Mouse (Mus musculus): ENCODE data around the gene Phf6. TPM values are rescaled to one million over a fixed set of nuclear protein-coding genes. Genes with fewer than 3 reads are reported as not detected.
A peak's percentile ranks its signal among the peaks of the same experiment; 100 is the strongest.
"Not testable (repeated sequence)": the region's sequence is repeated elsewhere in the genome, so short reads cannot be mapped to it uniquely, and the experiment has no call there.

Phf6 gene
- 99.4 and 102 TPM in 2 replicates for polyA plus RNA-seq (2015; fragmentation: Nextera tagmentation; extraction: Ambion mirVana)

- ATAC-seq, result peak; percentile 99
- H3K27ac ChIP-seq, result peak within 1 kb of the TSS; percentile 98
- H3K27me3 ChIP-seq, result no peaks in the 10 kb centered on the region
- peak within 1 kb of the TSS; percentile 85 for H3K9ac ChIP-seq
- WGBS, result 17% methylated on average over 44 of the region's 54 CpGs
- no peaks in the 10 kb centered on the region for H3K36me3 ChIP-seq (ENCODE audit: poor library complexity, severe bottlenecking)
- H3K4me2 ChIP-seq, result peak within 1 kb of the TSS; percentile 59
- H3K4me3 ChIP-seq, result peak within 1 kb of the TSS; percentile 60
- no peaks in the 10 kb centered on the region for H3K9me3 ChIP-seq (replicated peaks)
- no peaks in the 10 kb centered on the region for H3K4me1 ChIP-seq
Observed at GRCm38 (mm10) chrX:52911587-52912371, at the start of gene Phf6. Gene Phf6 (plus strand): TSS chrX:52912266.

- Histone ChIP-seq H3K36me3 (ENCODE audit: poor library complexity, severe bottlenecking) (no peaks in the 10 kb centered on the region), H3K4me2 (no peak overlapping the region), H3K4me3 (no peak overlapping the region), H3K9me3 (replicated peaks) (no peaks in the 10 kb centered on the region), H3K27ac (no peak overlapping the region), H3K27me3 (no peaks in the 10 kb centered on the region), H3K4me1 (no peaks in the 10 kb centered on the region), H3K9ac (no peak overlapping the region)
- 57% methylated on average over 2 of the region's 2 CpGs for WGBS
- no peak for ATAC-seq
Observed at GRCm38 (mm10) chrX:52864126-52864525, 47.9 kb upstream of the Phf6 start.

- ATAC-seq, result not testable (repeated sequence)
- WGBS, result 89% methylated on average over 19 of the region's 27 CpGs
Observed at GRCm38 (mm10) chrX:52898486-52898885, 13.6 kb upstream of the Phf6 start.

GRCm38 (mm10) chrX:52912372-52912728 is 284 bp downstream of the Phf6 start:
- peak; percentile 71 for ATAC-seq
- peak overlapping the region; percentile 85 for H3K9ac ChIP-seq
- H3K4me3 ChIP-seq, result peak overlapping the region; percentile 60
- no peaks in the 10 kb centered on the region for H3K36me3 ChIP-seq (ENCODE audit: poor library complexity, severe bottlenecking)
- H3K9me3 ChIP-seq (replicated peaks), result no peaks in the 10 kb centered on the region
- no peaks in the 10 kb centered on the region for H3K27me3 ChIP-seq
- 24% methylated on average over 20 of the region's 26 CpGs for WGBS
- no peaks in the 10 kb centered on the region for H3K4me1 ChIP-seq
- peak overlapping the region; percentile 59 for H3K4me2 ChIP-seq
- H3K27ac ChIP-seq, result peak overlapping the region; percentile 98

More at GRCm38 (mm10) chrX:52898486-52898885, 13.6 kb upstream of the Phf6 start:
- H3K4me2 ChIP-seq; H3K9ac ChIP-seq; H3K27me3 ChIP-seq; H3K27ac ChIP-seq; H3K4me1 ChIP-seq; H3K4me3 ChIP-seq; H3K9me3 ChIP-seq (replicated peaks); H3K36me3 ChIP-seq (ENCODE audit: poor library complexity, severe bottlenecking): not testable (repeated sequence)

- no peaks in the 10 kb centered on the region for H3K4me1 ChIP-seq
- H3K36me3 ChIP-seq (ENCODE audit: poor library complexity, severe bottlenecking), result no peaks in the 10 kb centered on the region
- 23% methylated on average over 31 of the region's 31 CpGs for WGBS
- ATAC-seq, result no peak
- peak overlapping the region; percentile 98 for H3K27ac ChIP-seq
- H3K4me2 ChIP-seq, result peak overlapping the region; percentile 59
- H3K9me3 ChIP-seq (replicated peaks), result no peaks in the 10 kb centered on the region
- H3K9ac ChIP-seq, result peak overlapping the region; percentile 85
- peak overlapping the region; percentile 60 for H3K4me3 ChIP-seq
- H3K27me3 ChIP-seq, result no peaks in the 10 kb centered on the region
Observed at GRCm38 (mm10) chrX:52912826-52913701, 998 bp downstream of the Phf6 start.

GRCm38 (mm10) chrX:52913856-52914255 is 1.8 kb downstream of the Phf6 start:
- no peak for ATAC-seq

GRCm38 (mm10) chrX:52914705-52915104 is 2.6 kb downstream of the Phf6 start:
- no peaks in the 10 kb centered on the region for H3K9me3 ChIP-seq (replicated peaks)
- no peak overlapping the region for H3K27ac ChIP-seq
- H3K27me3 ChIP-seq, result no peaks in the 10 kb centered on the region
- H3K4me3 ChIP-seq, result peak overlapping the region; percentile 28
- no peaks in the 10 kb centered on the region for H3K4me1 ChIP-seq
- no peaks in the 10 kb centered on the region for H3K36me3 ChIP-seq (ENCODE audit: poor library complexity, severe bottlenecking)
- no peak for ATAC-seq
- peak overlapping the region; percentile 55 for H3K4me2 ChIP-seq
- peak overlapping the region; percentile 30; the same call in 1 of the 2 replicates for H3K9ac ChIP-seq

More at GRCm38 (mm10) chrX:52913856-52914255, 1.8 kb downstream of the Phf6 start:
- Histone ChIP-seq H3K4me3 (peak overlapping the region; percentile 60), H3K4me1 (no peaks in the 10 kb centered on the region), H3K9ac (peak overlapping the region; percentile 85), H3K27me3 (no peaks in the 10 kb centered on the region), H3K36me3 (ENCODE audit: poor library complexity, severe bottlenecking) (no peaks in the 10 kb centered on the region), H3K9me3 (replicated peaks) (no peaks in the 10 kb centered on the region), H3K4me2 (peak overlapping the region; percentile 59), H3K27ac (no peak overlapping the region)
- 44% methylated on average over 4 of the region's 4 CpGs for WGBS

GRCm38 (mm10) chrX:52916516-52916915 is 4.5 kb downstream of the Phf6 start:
- Histone ChIP-seq H3K4me1 (no peaks in the 10 kb centered on the region), H3K9me3 (replicated peaks) (no peaks in the 10 kb centered on the region), H3K27ac (no peak overlapping the region), H3K4me3 (no peak overlapping the region), H3K36me3 (ENCODE audit: poor library complexity, severe bottlenecking) (no peaks in the 10 kb centered on the region), H3K9ac (no peak overlapping the region), H3K27me3 (no peaks in the 10 kb centered on the region), H3K4me2 (no peak overlapping the region)
- no peak for ATAC-seq
- 60% methylated on average over 7 of the region's 7 CpGs for WGBS

GRCm38 (mm10) chrX:52926726-52927125 is 14.7 kb downstream of the Phf6 start:
- Histone ChIP-seq H3K4me3 (no peak overlapping the region), H3K4me1 (no peaks in the 10 kb centered on the region), H3K36me3 (ENCODE audit: poor library complexity, severe bottlenecking) (peaks cover 7% of the 10 kb centered on the region; the same call in 1 of the 2 replicates), H3K4me2 (no peak overlapping the region), H3K27me3 (no peaks in the 10 kb centered on the region), H3K9me3 (replicated peaks) (no peaks in the 10 kb centered on the region), H3K27ac (no peak overlapping the region), H3K9ac (no peak overlapping the region)
- ATAC-seq, result no peak
- 63% methylated on average over 9 of the region's 9 CpGs for WGBS

- Histone ChIP-seq H3K27me3 (no peaks in the 10 kb centered on the region), H3K4me2 (no peak overlapping the region), H3K9ac (no peak overlapping the region), H3K4me1 (no peaks in the 10 kb centered on the region), H3K4me3 (no peak overlapping the region), H3K9me3 (replicated peaks) (no peaks in the 10 kb centered on the region), H3K27ac (no peak overlapping the region), H3K36me3 (ENCODE audit: poor library complexity, severe bottlenecking) (peaks cover 7% of the 10 kb centered on the region; the same call in 1 of the 2 replicates)
- 50% methylated on average over 1 of the region's 1 CpGs for WGBS
- no peak for ATAC-seq
Observed at GRCm38 (mm10) chrX:52928883-52929282, 16.8 kb downstream of the Phf6 start.

GRCm38 (mm10) chrX:52929779-52930178 is 17.7 kb downstream of the Phf6 start:
- Histone ChIP-seq H3K27ac (no peak overlapping the region), H3K9ac (no peak overlapping the region), H3K4me2 (no peak overlapping the region), H3K36me3 (ENCODE audit: poor library complexity, severe bottlenecking) (peaks cover 7% of the 10 kb centered on the region; the same call in 1 of the 2 replicates), H3K4me3 (no peak overlapping the region), H3K9me3 (replicated peaks) (no peaks in the 10 kb centered on the region), H3K27me3 (no peaks in the 10 kb centered on the region), H3K4me1 (no peaks in the 10 kb centered on the region)
- WGBS, result 90% methylated on average over 3 of the region's 3 CpGs
- no peak for ATAC-seq

GRCm38 (mm10) chrX:52930191-52930590 is 18.1 kb downstream of the Phf6 start:
- ATAC-seq, result no peak
- no peaks in the 10 kb centered on the region for H3K9me3 ChIP-seq (replicated peaks)
- 86% methylated on average over 5 of the region's 5 CpGs for WGBS
- H3K4me1 ChIP-seq, result no peaks in the 10 kb centered on the region
- no peaks in the 10 kb centered on the region for H3K27me3 ChIP-seq
- no peak overlapping the region for H3K4me2 ChIP-seq
- H3K4me3 ChIP-seq, result no peak overlapping the region
- peaks cover 7% of the 10 kb centered on the region; the same call in 1 of the 2 replicates for H3K36me3 ChIP-seq (ENCODE audit: poor library complexity, severe bottlenecking)
- H3K9ac ChIP-seq, result no peak overlapping the region
- no peak overlapping the region for H3K27ac ChIP-seq
